Mouse (Mus musculus): ENCODE results near the gene 9930104L06Rik.

GRCm38 (mm10) chr4:124964912-124965599 is 28.2 kb downstream of the 9930104L06Rik start:
- TF ChIP-seq POLR2A (IDR thresholded peaks at IDR 0.05; ENCODE audit: low read depth, low read length) (no peak), CTCF (conservative IDR thresholded peaks at IDR 0.05 in 1 of 2, IDR thresholded peaks at IDR 0.05 in 1 of 2; ENCODE audit: low read depth in 2 of 2, low read length in 2 of 2) (no peak), ZKSCAN1 (IDR thresholded peaks at IDR 0.05; ENCODE audit: borderline replicate concordance, low read depth, low read length) (no peak), USF1 (IDR thresholded peaks at IDR 0.05; ENCODE audit: low read depth, low read length) (no peak), PAX5 (IDR thresholded peaks at IDR 0.05; ENCODE audit: low read length) (no peak), NRF1 (IDR thresholded peaks at IDR 0.05; ENCODE audit: low read depth, low read length) (no peak), POLR2AphosphoS2 (IDR thresholded peaks at IDR 0.05; ENCODE audit: low read depth, low read length) (no peak), USF2 (conservative IDR thresholded peaks at IDR 0.05; ENCODE audit: low read depth, low read length) (no peak), SIN3A (IDR thresholded peaks at IDR 0.05; ENCODE audit: low read length) (no peak), EP300 (IDR thresholded peaks at IDR 0.05; ENCODE audit: low read length) (no peak), TCF12 (IDR thresholded peaks at IDR 0.05; ENCODE audit: low read depth, low read length) (no peak), CHD2 (IDR thresholded peaks at IDR 0.05; ENCODE audit: low read length) (no peak)

Measured in CH12.LX (cell line).